Mouse (Mus musculus): Measurements from ENCODE around the gene Zfp654. TPM values are rescaled to one million over a fixed set of nuclear protein-coding genes. Genes with fewer than 3 reads are reported as not detected.

Zfp654 gene
- polyA plus RNA-seq, 1 experiment from 2014 or later = 10.7 TPM

DNA sequence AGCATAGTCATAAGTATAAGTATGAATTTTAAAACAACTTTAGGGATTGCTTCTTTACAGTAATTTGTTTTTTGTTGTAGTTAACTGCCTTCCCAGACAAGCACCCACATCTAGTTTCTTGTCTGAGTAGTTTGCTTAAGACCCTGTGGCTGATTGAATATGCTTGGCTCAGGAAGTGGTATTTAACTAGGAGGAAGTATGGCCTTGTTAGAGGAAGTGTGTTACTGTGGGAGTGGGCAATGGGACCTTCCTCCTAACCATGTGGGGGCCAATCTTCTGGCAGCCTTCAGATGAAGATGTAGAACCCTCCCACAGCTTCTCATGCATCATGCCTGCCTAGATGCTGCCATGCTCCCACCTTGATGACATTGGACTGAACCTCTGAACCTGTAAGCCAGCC lies 49.8 kb downstream of the Zfp654 start:
- Histone ChIP-seq H3K36me3 (peaks cover 9% of the 10 kb centered on the region; the same call in 1 of the 2 replicates), H3K27ac (no peak overlapping the region), H3K9me3 (replicated peaks) (no peaks in the 10 kb centered on the region), H3K4me1 (no peaks in the 10 kb centered on the region), H3K4me2 (replicated peaks) (no peak overlapping the region), H3K9ac (no peak overlapping the region), H3K27me3 (no peaks in the 10 kb centered on the region), H3K4me3 (no peak overlapping the region)
- ATAC-seq (ENCODE audit: low FRiP score) = no peak

DNA sequence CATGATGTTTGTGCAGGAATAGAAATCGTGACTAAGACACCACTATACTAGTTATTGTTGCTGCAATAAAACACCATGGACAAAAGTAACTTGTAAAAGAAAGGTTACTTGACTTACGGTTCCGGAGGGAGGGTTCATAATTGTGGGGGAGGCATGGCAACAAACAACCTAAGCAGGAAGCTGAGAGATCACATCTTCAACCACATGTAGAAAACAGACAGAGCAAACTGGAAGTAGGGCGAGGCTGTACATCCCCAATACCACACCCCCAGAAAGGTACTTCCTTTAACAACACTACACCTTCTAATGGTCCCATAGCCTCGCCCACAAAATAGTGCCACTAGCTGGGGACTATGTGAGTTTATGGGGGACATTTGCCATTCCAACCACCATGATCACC lies 51.1 kb downstream of the Zfp654 start:
- no peak for ATAC-seq (ENCODE audit: low FRiP score)
- Histone ChIP-seq H3K27me3 (no peaks in the 10 kb centered on the region), H3K36me3 (peaks cover 4% of the 10 kb centered on the region; the same call in 1 of the 2 replicates), H3K4me1 (no peaks in the 10 kb centered on the region), H3K9me3 (replicated peaks) (no peaks in the 10 kb centered on the region), H3K4me3 (no peak overlapping the region), H3K9ac (no peak overlapping the region), H3K27ac (no peak overlapping the region), H3K4me2 (replicated peaks) (no peak overlapping the region)
- WGBS = 92% methylated on average over 5 of the region's 5 CpGs

DNA sequence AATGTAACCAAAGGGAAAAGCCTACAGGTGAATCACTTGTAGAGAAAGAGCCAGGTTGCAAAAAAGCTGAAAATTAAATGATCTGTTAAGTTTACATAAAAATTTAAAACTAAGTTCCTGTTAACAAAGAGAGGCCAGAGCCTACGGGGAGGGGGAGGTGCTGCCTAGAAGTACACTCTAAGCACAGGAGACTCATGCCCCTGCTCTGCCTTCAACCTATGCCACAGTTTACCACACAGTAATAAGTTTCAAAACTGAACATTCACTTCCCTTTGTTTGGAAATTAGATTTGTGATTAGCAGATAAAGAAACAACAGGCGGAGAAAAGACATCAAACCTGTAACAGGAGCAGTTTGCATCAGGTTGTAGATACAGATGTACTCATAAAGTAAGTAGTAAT lies 56.6 kb downstream of the Zfp654 start:
- WGBS = 86% methylated on average over 2 of the region's 2 CpGs
- ATAC-seq (ENCODE audit: low FRiP score) = no peak
- no peak overlapping the region for H3K4me3 ChIP-seq
- H3K4me2 ChIP-seq (replicated peaks) = no peak overlapping the region
- H3K9ac ChIP-seq = no peak overlapping the region
- no peak overlapping the region for H3K27ac ChIP-seq
- no peaks in the 10 kb centered on the region for H3K36me3 ChIP-seq
- H3K4me1 ChIP-seq = no peaks in the 10 kb centered on the region
- no peaks in the 10 kb centered on the region for H3K9me3 ChIP-seq (replicated peaks)
- H3K27me3 ChIP-seq = no peaks in the 10 kb centered on the region

DNA sequence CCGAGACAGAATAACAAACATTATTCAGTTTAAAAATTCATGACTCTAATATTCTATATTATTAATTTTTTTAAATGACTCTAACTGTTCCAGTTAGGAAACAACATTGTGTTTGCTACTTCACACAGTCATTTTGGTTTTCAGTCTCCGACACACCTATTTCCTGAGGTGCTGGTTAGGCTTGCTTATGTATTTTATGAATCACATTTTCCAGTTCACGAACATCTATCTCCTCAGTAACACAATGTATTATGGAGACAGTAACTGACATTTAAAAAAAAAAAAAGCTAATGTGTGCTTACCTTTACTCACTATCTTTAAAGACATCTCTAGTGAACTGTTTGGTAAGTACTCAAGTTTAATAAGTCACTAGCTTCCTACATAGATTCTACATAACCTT lies 61.7 kb downstream of the Zfp654 start:
- no peak overlapping the region for H3K4me3 ChIP-seq
- ATAC-seq (ENCODE audit: low FRiP score) = no peak
- H3K4me2 ChIP-seq (replicated peaks) = no peak overlapping the region
- no peaks in the 10 kb centered on the region for H3K9me3 ChIP-seq (replicated peaks)
- WGBS = 93% methylated on average over 3 of the region's 3 CpGs
- H3K9ac ChIP-seq = no peak overlapping the region
- H3K27me3 ChIP-seq = no peaks in the 10 kb centered on the region
- peaks cover 16% of the 10 kb centered on the region for H3K36me3 ChIP-seq
- no peaks in the 10 kb centered on the region for H3K4me1 ChIP-seq
- no peak overlapping the region for H3K27ac ChIP-seq

DNA sequence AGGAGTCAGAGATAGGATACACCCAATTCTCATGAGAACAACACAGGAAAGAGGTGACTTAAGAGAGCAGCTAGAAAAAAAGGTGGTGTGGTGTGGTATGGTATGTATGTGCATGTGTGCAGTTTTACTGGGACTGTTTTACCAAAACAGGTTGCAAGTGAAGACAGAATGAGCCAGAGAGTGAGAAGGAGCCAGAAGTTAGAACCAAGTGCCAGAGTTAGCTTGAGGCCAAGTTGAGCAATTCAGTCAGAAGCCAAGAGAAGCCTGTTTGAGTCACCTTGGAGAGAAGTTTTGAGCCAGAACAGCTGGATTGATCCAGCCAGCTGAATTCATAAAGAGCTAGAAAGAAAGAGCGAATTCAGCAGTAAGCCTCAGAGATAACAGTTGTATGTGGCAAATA lies 75.9 kb downstream of the Zfp654 start:
- Histone ChIP-seq H3K27me3 (no peaks in the 10 kb centered on the region), H3K4me2 (replicated peaks) (no peak overlapping the region), H3K4me3 (no peak overlapping the region), H3K36me3 (0 out of 2 replicates have a peak, but pooled peaks cover 3% of the 10 kb centered on the region), H3K27ac (no peak overlapping the region), H3K9ac (no peak overlapping the region), H3K4me1 (no peaks in the 10 kb centered on the region), H3K9me3 (replicated peaks) (no peaks in the 10 kb centered on the region)
- ATAC-seq (ENCODE audit: low FRiP score) = no peak
- 67% methylated on average over 1 of the region's 1 CpGs for WGBS

DNA sequence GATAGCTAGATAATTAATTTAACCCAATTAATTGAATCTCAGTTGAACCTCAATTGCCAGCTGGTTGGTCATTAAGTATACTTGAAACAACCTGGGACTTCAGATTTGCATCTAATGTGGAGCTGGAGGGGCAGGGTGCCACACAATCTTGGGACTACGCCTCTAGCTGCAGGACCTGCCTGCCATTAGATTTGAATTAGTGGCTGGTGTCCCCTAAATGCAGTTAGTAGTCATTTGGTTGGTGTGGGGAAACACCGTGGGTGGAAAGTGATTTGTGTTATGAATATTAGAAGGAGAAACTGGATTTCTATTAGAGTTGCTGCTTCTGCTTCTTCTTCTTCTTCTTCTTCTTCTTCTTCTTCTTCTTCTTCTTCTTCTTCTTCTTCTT lies 80.0 kb downstream of the Zfp654 start:
- peak overlapping the region; percentile 86; the same call in 1 of the 2 replicates for H3K27ac ChIP-seq

DNA sequence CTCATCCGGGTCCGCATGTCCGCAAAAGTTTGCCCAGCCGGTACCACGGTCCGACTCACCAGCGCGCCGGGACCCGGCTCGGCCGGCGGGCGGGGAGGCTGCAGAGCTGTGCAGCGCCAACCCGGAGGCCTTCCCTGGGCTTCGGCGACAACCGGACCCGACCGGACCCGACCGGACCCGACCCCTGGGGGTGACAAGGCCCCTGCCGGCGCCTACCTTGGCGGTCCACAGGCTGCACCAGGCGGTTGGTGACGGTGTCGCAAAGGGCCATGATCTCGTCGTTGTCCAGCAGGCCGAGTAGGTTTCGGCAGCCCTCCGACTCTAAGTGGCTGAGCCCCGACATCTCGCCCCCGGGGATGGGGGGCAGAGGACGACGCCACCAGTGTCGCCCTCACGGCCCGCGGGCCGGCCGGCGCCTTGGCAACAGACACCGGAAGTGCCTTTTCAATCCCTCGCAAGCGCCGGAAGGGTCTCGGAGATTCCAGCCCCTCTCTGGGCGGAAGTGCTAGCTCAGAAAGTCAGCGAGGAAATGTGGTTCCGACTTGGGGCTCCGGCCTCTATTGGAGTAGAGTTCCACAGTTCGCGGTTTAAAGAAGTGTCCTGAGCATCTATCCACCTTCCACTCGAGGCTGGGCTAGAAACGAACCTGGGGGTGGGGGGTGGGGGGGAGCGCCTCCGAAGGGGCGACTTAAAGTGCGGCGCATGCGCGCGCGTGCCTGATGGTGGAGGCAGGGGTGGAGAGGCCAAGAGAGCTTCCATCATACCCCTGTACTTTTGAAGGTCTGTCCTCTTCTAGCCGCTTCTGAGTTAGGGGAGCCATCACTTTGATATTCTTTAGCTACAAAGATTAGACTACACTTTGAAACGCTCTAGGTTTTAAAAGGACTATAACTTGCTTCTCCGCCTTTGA lies 80.7 kb downstream of the Zfp654 start, which contains the start of gene 4930453N24Rik:
Gene 4930453N24Rik, minus strand, starts transcription at position 641 of the 910 bp plus-strand sequence.
- peaks cover 12% of the 10 kb centered on the region for H3K36me3 ChIP-seq
- peaks cover 7% of the 10 kb centered on the region for H3K4me1 ChIP-seq
- H3K4me3 ChIP-seq = peak within 1 kb of the TSS; percentile 85
- peak; percentile 97 for ATAC-seq (ENCODE audit: low FRiP score)
- no peaks in the 10 kb centered on the region for H3K27me3 ChIP-seq
- peak within 1 kb of the TSS; percentile 86 for H3K27ac ChIP-seq
- peak within 1 kb of the TSS; percentile 62 for H3K4me2 ChIP-seq (replicated peaks)
- peak within 1 kb of the TSS; percentile 85 for H3K9ac ChIP-seq
- H3K9me3 ChIP-seq (replicated peaks) = no peaks in the 10 kb centered on the region
- 2% methylated on average over 71 of the region's 72 CpGs for WGBS

More for the DNA sequence above, 80.0 kb downstream of the Zfp654 start:
- Histone ChIP-seq H3K4me2 (replicated peaks) (peak overlapping the region; percentile 45), H3K4me1 (peaks cover 7% of the 10 kb centered on the region), H3K4me3 (peak overlapping the region; percentile 85), H3K9ac (peak overlapping the region; percentile 85; the same call in 1 of the 2 replicates), H3K9me3 (replicated peaks) (no peaks in the 10 kb centered on the region), H3K36me3 (peaks cover 6% of the 10 kb centered on the region), H3K27me3 (no peaks in the 10 kb centered on the region)
- WGBS = 85% methylated on average over 2 of the region's 2 CpGs
- ATAC-seq (ENCODE audit: low FRiP score) = peak; percentile 21; the same call in 1 of the 2 replicates

DNA sequence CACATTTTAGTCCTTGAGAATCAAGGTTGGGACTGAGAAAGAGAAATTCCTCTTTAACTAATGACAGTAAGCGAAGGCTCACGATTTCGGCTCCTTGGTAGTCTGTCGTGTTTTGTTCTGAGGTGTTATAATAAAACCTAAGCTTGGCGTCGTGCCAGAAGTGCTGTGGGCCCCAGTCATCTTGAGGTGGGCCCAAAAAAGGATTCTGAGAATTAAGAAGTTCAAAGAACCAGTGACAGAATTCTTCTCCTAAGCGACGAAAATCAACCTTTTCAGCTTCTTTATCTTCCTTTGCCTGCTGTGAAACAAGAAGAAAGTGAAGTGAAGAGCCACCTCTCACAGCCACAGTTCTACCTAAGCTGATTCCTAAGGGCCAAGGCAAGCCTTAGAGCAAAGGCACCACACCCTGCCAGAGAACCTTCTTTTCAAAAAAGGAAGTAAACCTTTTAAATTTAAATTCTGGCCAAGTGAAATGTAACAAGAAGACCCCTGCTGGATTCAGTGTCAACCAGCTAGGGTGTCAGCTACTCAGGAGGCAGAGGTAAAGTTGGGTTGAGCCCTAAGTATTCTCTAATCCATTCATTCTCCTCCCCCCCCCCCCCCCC lies 84.7 kb downstream of the Zfp654 start:
- no peak overlapping the region for H3K9ac ChIP-seq
- H3K9me3 ChIP-seq (replicated peaks) = peaks cover 8% of the 10 kb centered on the region
- H3K4me3 ChIP-seq = no peak overlapping the region
- WGBS = 92% methylated on average over 8 of the region's 8 CpGs
- ATAC-seq (ENCODE audit: low FRiP score) = no peak
- H3K36me3 ChIP-seq = peaks cover 37% of the 10 kb centered on the region
- no peaks in the 10 kb centered on the region for H3K27me3 ChIP-seq
- H3K4me2 ChIP-seq (replicated peaks) = no peak overlapping the region
- peaks cover 7% of the 10 kb centered on the region for H3K4me1 ChIP-seq
- H3K27ac ChIP-seq = no peak overlapping the region

DNA sequence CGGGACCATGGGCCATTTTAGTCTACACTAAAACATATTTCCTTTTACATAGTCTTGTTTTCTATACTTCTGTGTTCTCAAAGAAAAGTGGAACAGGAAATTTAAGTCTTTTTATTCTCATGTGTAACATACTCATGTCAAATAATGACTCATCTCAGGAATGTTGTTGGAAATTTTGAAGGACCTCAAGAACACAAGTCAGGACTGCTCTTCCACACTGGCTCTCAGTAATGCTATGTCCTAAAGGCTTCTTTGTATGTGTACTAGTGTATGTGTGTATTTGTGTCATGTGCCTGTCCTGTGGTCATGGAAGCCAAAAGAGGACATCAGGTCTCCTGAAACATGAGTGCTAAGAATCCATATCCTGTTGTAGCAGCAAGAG lies 92.2 kb downstream of the Zfp654 start:
- no peak for ATAC-seq (ENCODE audit: low FRiP score)
- H3K9me3 ChIP-seq (replicated peaks) = peaks cover 17% of the 10 kb centered on the region
- no peak overlapping the region for H3K9ac ChIP-seq
- no peak overlapping the region for H3K27ac ChIP-seq
- WGBS = 93% methylated on average over 1 of the region's 1 CpGs
- peaks cover 23% of the 10 kb centered on the region for H3K36me3 ChIP-seq
- no peak overlapping the region for H3K4me2 ChIP-seq (replicated peaks)
- no peaks in the 10 kb centered on the region for H3K4me1 ChIP-seq
- no peak overlapping the region for H3K4me3 ChIP-seq
- no peaks in the 10 kb centered on the region for H3K27me3 ChIP-seq

DNA sequence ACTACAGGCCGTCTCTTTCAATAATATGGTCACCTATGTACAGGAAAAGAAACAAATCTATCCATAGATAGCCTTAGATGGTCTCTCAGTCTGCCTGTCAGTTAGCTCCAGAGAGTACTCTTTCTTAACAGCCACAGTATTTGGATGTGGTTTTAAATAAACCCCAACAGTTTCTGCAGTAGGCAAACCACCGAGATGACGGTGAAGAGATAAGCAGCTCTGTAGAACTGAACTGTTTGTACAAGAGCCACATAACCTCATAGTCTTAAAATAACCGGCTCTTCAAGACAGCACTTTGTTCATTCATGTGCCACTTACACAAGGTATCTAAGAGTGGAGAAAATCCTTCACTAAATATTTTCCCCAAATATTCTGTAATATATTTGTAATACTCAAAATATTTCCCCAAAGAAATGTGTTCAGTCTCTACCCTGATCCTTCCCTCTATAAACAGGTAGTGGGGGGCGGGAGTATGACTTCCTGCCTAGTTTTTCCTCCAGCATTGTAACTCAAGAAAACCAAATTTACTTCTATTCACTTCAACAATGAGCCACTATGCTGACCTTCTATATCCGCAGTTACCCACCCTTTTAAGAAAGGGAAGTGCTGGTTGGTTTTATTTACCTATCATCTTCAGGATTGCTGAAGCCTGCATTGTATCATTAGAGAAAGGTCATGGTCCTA lies 92.7 kb downstream of the Zfp654 start:
- Histone ChIP-seq H3K9me3 (replicated peaks) (peaks cover 17% of the 10 kb centered on the region), H3K4me1 (no peaks in the 10 kb centered on the region)
- WGBS = 79% methylated on average over 6 of the region's 6 CpGs

DNA sequence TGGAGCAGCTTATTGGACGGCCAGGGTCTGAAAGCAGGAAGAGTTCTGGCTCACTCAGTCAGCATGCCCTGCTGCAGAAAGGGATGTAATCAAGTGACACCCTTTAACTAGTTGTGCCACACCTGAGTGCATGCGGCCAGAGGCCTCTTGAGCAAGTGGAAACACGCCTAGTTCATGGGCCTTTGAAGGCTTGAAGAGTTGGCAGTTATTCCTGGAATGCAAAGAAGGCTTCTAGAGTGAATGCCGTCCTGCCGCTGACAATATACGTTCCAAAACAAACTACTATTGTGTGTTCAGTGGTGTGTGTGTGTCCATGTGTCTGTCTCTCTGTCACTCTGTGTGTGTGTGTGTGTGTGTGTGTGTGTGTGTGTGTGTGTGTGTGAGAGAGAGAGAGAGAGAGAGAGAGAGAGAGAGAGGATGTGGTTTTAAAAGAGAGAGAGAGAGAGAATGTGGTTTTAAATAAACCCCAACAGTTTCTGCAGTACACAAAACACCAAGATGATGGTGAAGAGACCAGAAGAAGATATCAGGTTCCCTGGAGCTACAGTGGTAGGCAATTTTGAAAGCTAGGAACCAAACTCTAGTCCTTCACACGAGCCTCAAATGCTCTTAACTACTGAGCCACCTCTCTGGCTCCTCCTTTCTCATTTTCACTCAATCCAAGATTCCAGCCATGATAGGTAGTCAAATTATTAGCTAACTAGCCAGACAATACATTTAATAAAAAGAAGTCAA lies 93.6 kb downstream of the Zfp654 start:
- peaks cover 12% of the 10 kb centered on the region for H3K36me3 ChIP-seq
- H3K4me2 ChIP-seq (replicated peaks) = no peak overlapping the region
- no peak for ATAC-seq (ENCODE audit: low FRiP score)
- no peak overlapping the region for H3K27ac ChIP-seq
- H3K4me3 ChIP-seq = no peak overlapping the region
- no peaks in the 10 kb centered on the region for H3K4me1 ChIP-seq
- H3K9ac ChIP-seq = no peak overlapping the region
- WGBS = 87% methylated on average over 7 of the region's 7 CpGs
- H3K9me3 ChIP-seq (replicated peaks) = peaks cover 10% of the 10 kb centered on the region
- H3K27me3 ChIP-seq = no peaks in the 10 kb centered on the region

More for the DNA sequence above, 92.7 kb downstream of the Zfp654 start:
- Histone ChIP-seq H3K36me3 (peaks cover 21% of the 10 kb centered on the region), H3K9ac (no peak overlapping the region), H3K4me2 (replicated peaks) (no peak overlapping the region), H3K4me3 (no peak overlapping the region), H3K27ac (no peak overlapping the region), H3K27me3 (no peaks in the 10 kb centered on the region)
- ATAC-seq (ENCODE audit: low FRiP score) = no peak

Data from hindbrain, embryonic 12.5 days (tissue).